Mouse (Mus musculus) cerebellum, postnatal 10 days (tissue): ENCODE data around the gene Dennd4c.
A peak's percentile ranks its signal among the peaks of the same experiment; 100 is the strongest.
"Not testable (repeated sequence)": the region's sequence is repeated elsewhere in the genome, so short reads cannot be mapped to it uniquely, and the experiment has no call there.

ENCODE experiments used
- DNase-seq, 2 experiments: peaks; one replicate each; pipeline ENCODE4 v3.0.0; 2021; ENCODE audit warnings: mixed read lengths in 2 of 2

Dennd4c gene

DNA sequence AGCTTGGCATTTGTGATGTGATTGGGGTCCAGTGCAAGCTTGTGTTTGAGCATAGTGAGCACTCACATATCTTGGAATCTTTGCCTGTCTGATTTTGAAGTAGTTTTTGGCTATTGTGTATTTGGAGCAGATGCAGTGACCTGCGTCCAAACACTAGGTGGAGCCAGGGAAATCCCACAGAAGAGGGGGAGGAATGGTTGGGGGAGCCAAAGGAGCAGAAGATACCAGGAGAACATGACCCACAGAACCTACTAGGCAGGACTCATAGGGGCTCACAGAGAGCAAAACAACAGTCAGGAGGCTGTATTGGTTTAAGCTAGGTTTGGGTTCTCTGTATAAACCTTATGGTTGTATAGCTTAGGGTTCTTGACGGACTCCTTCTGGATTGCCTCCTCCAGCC lies 62.2 kb downstream of the Dennd4c start:
- peak; percentile 28 to 59 for DNase-seq

DNA sequence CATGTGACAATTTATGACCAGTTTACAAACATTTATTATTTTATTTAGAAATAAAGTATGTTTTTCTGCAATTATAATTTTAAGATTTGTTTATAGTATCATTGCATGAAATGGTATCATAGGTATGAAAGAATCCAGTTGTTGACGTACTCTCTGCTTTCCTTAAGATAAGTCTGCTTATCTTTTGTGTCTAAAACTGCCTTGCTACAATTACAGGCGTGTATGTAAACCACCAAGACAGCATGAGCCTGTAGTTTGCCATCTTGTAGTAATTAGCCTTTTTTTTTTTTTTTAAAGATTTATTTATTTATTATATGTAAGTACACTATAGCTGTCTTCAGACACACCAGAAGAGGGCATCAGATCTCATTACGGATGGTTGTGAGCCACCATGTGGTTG lies 66.5 kb downstream of the Dennd4c start:
- DNase-seq = no peak

DNA sequence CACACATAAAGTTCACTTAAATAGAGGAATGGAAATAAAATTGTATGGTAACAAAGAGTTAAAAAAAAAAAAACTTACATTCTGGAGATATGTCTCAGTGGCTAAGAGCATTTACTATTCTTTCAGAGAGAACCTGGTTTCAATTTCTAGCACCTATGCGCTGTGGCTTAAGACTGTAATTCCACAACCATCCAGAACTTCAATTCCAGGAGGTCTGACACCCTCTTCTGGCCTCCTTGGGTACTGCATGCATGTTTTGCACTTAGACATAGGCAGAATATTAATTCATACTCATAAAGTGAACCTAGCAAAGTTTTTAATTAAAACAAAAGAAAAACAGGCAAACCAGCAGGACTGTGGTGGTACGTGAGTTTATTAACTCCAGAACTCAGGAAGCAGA lies 74.8 kb downstream of the Dennd4c start:
- peak; percentile 69 to 79 for DNase-seq

DNA sequence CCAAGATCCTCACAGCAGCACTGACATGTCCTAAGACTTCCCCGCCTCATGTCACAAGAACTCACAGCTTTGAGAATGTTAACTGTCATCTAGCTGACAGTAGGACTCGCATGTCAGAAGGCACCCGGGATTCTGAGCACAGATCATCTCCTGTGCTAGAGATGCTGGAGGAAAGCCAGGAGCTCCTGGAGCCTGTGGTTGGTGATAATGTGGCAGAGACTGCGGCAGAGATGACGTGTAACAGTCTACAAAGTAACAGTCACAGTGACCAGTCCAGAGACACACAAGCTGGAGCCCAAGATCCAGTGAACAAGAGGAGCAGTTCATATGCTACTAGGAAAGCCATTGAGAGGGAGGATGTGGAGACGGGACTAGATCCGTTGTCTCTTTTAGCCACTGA lies 76.8 kb downstream of the Dennd4c start:
- peak; percentile 16 to 20 for DNase-seq

DNA sequence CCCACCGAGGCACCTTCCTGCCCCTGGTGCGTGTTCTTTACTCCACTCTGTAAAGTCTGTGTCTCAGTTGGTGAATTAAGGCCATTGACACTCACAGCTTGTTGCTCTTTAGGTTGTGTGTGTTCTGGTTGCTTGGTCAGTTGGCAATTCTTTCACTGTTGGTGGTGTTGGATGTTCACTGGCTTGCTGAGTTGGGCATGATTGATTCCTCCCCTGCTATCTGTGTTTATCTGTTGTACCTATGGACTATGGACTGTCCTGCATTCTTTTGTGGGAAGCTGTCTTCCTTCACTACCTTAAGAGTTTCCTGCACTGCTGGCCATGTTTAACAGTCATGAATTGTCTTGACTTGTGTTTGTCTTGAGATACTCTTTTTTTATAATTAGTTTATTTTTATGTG lies 83.5 kb downstream of the Dennd4c start:
- DNase-seq = no peak

DNA sequence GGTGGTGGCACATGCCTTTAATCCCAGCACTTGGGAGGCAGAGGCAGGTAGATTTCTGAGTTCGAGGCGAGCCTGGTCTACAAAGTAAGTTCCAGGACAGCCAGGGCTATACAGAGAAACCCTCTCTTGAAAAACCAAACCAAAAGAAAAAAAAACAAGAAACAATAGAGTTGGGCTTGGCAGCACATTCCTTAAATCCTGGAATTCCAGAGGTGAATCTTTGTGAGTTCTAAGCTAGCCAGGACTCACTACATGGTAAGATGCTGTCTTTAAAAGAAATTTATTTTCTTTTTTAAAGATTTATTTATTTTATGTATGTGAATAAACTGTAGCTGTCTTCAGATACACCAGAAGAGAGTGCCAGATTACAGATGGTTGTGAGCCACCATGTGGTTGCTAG lies 92.8 kb downstream of the Dennd4c start:
- DNase-seq = not testable (repeated sequence)

DNA sequence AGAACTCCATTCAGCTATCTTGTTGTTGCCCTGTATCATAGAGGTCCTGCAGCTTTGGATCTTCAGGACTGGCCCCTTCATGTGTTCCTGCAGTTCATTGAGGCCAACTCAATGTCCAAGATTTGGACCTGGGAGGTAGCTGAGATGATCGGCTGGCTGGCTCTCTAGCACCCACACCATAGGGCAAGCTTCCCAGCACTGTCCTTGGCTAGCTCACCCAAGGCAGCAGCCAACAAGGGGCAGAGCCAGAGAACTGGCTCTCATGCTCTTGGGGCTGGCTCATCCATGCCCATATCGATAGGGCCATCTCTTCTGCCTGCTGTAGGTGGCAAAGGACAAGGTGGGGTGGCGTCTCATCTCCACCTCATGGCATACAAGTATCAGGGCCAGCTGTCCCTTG lies 97.0 kb downstream of the Dennd4c start:
- DNase-seq = peak; percentile 34 to 43

DNA sequence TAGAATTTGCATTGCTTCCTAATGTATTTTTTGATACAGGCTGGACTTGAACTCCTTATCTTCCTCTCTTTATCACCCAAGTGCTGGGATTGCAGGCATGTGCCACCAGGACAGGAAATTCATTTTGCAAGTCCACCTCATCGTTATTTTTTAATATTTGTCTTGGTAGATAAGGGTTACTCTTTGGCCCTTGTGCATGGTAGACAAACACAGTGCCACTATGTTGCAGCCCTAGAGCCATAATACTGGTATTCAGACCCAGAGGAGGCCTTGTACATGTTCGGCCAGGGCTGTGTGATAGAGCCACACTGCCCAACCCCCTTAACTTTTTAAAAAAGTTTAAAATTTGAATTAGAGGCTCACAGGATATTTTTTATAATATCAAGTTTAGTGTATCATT lies 98.9 kb downstream of the Dennd4c start:
- DNase-seq = no peak

DNA sequence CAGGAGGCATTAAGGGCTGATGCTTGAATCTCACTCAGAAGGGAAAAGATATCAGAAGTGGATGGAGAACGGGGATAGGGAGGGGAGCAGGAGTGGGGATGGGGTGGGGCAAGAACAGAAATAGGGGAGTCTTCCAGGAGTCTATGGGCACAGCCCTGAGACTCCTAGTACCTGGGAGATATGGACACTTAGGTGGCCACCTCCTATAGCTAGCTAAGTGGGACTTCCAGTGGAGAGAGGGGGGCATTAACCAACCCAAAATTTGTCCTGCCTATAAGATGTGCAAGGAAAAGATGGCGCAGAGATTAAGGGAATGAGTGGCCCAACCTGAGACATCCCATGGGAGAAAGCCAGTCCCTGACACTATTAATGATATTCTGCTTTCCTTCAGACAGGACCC lies 103.0 kb downstream of the Dennd4c start:
- no peak for DNase-seq

DNA sequence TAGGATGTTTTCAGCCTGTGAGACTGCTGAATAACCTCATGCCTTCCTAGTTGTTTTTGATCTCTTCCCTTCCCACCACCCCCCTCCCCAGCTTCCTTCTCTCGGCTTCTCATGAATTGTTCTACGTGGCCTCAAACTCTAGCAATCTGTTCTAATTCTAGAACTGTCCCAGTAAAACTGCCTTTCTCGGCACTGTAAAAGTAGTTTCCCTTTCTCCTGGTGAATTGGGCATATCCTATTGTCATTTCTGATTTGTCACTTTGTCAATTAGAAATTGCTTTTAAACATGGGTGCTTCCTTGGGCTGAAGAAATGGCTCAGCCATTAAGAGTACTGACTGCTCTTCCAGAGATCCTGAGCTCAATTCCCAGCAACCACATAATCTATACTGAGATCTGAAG lies 103.7 kb downstream of the Dennd4c start:
- DNase-seq = no peak

DNA sequence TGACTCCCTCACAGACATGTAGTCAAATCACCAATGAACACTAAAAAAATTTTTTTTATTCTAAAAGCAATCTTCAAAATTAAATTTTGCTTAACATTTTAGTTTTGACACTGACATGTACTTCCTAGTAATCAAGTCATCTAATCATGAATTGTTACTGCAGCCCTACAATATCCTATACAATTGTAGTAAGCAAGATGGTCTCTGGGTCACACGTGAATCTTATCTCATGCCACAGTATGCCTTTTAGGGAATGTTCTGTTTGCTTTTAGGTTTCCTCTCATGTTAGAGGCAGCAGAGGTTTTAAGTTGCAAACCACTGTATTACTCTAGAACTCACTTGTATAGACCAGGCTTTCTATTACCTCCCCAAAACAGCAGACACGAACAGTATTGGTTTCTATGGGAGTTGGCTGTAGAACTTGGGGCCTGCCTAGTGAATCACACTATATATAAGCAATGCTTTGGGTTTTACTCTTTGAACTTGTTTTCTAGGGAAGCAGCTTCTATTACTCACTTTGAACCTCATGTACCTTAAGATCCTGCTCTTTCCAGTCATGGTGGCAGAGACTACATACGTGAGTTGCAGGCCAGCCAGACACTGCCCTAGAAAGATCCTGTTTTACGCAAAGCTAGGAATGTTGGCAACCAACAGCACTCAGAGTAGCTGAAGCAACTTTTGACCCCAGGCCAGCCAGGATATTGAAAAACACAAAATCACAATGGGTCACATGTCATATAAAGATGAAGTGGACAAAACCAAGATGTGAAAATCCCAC lies 104.6 kb downstream of the Dennd4c start:
- DNase-seq = no peak

DNA sequence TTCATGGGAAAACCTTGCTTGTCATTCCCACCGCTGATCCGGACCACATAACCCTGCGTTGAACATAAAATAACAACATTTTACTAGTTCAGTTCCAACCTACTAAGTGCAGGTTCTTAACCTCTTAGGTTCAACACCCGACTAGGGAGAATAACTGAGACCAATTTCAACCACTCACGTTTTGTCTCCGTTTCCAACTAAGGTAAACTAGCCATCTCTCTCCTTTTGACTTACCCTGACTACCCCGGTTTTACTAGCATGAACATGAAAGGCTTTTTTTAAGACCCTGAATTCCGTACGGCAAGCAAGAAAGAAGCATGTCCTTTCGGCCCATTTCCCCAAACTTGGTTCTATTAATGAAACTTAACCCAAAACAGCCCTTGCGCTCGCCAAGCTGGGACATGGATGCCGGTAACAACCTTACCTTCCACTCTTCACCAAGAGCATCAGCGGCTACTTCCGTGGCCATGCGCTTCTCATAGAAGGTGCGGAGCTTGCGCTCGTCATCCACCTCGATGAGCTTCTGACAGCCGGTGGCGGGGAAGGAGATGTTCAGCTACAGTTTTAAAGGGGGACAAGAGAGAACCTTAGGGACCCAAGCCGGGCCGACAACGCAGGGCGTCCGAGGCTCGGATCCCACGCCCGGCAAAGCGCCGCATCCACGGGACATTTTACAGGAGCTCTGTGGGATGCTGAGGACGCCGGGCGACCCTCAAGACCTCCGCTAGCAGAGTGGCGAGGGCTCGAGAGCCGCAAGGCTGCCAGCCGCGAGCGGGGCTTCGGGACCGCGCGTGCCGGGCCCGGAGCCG lies 108.2 kb downstream of the Dennd4c start:
- DNase-seq = no peak

DNA sequence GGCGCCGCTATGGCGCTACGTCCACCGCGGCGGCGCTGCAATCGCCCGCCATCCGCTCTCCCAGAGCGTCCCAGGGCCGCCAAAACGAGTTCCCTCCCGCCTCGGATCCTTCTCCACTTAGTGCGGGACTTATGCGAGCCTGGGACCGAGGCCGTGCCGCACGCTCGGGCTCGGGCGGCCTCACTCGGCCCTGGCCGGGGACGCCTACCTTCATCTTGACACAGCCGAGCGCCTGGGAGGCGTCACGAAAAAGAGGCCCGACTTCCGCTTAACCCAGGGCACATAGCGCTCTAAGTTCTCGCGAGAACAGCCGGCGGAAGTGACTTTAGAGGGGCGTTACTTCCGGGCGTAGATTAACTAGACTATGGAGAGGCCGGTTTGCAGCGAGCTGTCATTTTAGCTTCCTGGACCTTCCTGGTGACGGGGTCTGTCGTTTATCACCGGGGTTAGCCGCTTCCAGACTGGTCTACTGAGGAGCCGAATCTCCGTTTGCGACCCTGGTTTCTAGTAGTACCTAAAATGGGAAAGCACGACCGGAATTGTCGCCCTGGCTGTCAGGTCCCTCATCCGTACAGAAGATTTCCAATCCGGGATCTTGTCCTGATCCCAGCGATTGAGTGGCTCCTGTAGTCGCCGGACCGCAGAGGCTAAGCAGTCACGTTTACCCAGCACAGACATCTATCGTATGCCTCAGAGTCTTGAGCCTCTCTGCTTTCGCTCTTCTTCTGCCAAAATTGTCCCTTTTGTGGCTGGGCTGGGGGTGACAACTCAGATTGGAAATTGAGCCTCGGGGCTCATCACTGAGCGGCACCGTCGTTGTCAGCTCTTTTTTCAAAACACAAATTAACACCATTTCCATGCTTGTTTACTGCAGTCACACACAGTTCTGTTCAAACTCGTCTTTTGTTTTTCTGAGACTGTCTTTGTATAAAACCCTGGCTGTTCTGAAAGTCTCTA lies 109.0 kb downstream of the Dennd4c start, which contains the start of gene Rps6:
Gene Rps6 (minus strand): TSS at position 300 of the 957 bp plus-strand sequence.
- DNase-seq = peak; percentile 97

DNA sequence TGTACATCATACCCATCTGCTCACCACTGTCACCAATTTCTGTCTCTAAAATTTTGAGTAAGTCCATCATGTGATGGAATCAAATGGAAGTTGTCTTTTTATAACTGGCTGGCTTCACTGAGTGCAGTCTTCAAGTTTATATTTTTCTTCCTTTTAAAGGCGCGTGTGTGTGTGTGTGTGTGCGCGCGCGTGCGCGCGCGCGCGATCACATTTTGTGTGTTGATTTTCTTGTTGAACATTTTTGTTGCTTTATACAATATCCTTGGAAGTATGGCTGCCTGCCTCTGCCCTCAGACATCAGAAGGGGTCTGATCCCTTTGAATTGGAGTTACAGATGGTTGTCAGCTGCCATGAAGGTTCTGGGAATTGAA lies 109.7 kb downstream of the Dennd4c start:
- peak; percentile 28 to 36 for DNase-seq

DNA sequence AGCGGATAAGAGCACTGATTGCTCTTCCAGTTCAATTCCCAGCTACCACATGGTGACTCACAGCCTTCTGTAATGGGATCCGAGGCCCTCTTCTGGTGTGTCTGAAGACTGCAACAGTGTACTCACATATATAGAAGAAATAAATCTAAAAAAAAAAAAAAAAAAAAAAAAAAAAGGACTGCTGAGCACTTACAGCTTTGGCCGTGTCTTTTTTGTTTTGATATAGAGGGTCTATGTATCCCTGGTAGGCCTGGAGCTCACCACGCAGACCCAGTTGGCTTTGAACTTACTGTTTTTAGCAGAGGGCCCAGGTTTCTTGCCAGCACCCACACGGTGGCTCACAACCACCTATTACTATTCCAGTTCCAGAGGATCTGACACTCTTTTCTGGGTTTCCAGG lies 115.7 kb downstream of the Dennd4c start:
- no peak for DNase-seq

DNA sequence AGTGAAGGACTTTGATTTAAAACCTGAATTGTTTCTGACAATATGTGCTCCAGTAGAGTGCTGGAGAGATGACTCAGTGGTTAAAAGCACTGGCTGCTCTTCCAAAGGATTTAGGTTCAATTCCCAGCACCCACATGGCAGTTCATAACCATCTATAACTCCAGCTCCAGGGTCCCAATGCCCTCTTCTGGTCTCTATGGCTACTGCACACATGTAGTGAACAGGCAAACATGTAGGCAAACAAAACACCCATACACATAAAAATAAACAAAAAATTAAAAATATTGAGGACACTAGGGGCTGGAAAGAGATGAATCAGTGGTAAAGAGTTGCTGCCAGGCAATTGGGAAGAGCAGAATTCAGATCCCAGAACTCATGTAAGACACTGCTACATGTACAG lies 123.6 kb downstream of the Dennd4c start:
- DNase-seq = no peak

DNA sequence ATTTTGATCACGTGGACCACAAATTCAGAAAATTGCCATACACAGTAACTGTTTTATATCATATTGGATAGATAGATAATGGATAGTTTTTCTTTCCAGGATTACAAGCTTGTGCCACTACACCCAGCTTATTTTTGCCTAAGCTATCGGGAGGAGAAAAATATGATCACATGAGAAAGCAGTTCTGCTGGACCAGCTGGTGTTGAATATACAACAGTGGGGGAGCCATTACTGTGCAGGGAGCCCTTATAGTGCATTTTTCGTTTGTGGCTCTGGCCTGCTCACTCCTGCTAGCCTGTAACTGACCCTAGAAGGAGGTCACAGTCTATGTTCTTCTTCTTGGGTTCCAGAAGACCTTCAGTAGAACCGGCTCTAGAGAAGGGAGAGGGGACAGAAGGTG lies 124.7 kb downstream of the Dennd4c start:
- no peak for DNase-seq

DNA sequence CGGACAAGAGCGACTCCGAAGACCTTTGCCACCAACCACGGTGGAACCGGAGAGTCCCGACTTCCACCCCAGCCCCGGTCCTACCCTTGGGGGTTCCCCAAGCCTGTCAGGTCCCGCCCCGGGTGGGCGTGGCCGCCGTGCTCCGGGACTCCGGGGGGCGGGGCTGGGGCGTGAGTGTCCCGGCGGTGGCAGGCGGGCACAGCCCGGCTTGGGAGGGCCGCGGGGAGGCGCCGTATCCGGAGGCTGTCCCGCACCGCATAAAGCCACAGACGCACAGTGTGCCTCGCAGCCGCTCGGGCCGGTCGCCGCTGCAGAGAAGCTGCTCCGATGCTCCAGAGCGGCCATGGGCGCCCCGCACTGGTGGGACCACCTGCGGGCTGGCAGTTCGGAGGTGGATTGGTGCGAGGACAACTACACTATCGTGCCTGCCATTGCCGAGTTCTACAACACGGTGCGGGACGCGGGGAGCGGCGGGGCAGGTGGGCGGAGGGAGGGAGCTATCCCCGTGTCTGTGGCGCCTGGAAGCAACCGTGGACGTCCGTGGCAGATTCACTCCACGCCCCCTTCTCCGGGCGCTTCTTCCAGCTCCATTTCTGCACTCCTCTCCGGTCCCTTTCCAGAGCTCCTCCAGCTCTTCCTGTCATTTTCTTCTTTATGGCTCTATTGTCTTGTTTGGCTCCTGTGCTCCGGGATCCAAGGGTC lies 125.9 kb downstream of the Dennd4c start, which contains the start of gene Acer2:
Gene Acer2 (plus strand): TSS at position 251 of the 702 bp plus-strand sequence.
- peak; percentile 79 to 88 for DNase-seq

DNA sequence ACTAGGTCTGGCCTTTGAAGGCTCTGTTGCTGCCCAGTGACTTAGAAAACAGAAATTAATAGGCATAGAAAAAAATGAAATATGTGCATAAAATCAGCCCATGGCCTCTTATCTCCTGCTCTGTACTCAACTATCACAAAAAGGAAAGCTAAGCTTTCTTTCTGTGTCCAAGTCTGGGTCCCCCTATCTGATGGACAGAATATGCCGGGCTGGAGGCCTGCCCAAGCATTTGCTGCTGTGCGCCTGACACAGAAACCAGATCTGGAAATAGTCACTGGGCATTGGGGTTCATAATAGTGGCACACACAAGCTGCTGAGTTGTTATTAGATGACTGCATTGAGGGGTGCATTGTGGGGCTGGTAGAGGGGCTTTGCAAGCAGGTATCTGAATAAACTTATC lies 131.1 kb downstream of the Dennd4c start:
- DNase-seq = no peak

DNA sequence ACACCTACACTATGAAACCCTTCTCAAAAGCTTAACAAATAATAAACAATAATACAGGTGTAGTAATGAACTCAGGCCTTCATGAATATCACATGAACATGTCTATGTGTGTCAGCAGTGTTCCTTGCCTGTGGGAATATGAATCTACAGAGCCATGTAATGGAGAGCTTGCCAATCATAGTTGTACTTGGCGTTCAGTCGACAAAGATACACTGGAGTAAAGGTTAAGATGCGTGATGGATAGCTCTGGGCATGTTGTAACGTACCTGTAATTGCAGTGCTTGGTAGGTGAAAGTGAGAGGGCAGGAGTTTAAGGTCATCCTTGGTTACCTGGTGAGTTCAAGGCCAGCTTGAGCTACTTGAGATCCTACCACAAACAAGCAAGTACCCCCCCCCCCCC lies 132.8 kb downstream of the Dennd4c start:
- no peak for DNase-seq

DNA sequence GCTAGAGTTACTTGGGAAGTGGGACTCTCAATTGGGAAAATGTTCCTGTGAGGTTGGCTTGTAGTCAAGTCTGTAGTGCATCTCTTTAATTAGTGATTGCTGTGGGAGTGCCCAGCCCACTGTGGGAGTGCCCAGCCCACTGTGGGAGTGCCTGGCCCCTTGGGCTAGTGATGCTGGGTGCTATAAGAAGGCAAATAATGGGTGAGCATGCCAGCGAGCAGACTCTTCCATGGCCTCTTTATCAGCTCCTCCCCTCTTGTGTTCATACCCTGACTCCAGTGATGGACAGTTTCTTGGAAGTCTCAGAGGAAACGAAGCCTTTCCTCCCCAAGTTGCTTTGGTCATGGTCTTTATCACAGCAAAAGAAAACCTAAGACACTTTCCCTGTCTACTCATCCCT lies 134.1 kb downstream of the Dennd4c start:
- DNase-seq = no peak

DNA sequence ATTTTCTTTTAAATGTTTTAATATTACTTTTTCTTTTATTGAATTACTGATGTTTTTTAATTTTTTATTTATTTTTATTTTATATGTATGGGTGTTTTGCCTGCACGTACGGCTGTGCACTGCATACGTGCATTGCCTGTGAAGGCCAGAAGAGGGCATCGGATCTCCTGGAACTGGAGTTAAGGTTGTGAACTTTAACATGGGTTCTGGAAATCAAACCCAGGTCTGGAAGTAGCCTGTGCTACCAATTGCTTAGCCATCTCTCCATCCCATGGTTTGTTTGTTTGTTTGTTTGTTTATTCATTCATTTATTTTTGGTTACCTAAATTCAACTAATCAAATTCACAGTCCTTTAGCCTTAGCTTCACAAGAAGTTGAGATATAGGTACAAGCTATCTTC lies 136.6 kb downstream of the Dennd4c start:
- peak; percentile 36 to 52 for DNase-seq
